Comparison of ENCODE assay signal across 9 mouse cellular contexts in the genomic region with DNA sequence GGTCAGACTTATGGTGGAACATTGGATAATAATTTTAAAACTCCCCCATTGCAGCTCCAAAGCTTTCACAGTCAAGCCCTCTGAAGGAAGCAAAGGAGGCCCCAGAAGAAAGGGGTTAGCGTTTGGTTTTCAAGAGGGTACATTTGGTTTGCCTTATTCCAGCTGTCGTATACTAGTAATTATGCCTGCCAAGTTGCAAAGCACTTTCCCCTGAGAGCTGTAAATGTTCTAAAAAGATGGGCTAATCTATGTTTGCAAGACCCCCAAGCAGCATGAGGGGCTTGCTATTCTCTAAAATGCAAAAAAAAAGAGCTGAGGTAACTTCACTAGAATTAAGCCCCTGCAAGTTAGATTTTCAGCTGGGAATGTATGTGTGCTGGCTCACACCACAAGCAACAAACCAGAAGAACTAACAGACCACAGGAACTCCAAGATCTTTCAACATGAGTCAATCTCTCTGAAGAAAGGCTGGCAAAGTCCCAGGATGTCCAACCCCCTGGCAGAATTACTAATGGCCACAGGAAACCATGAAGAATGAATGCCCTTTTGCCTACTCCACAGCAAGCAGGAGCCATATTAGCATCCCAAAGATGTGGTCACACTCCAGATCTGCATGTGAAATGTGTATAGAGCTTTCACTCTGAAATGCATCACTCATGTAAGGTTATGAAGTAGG.
A peak's percentile ranks its signal among the peaks of the same experiment; 100 is the strongest.
DNase-seq lines count a peak whose midpoint lies in the region; ATAC-seq and TF ChIP-seq lines count a peak whose summit lies in the region.
"Had no signal": no experiment of that assay in that cellular context is flagged by ENCODE, and none has a peak within 500 bp of the region (broad histone marks: within the 10 kb centered on the region; RNA-seq: fewer than 3 reads in every experiment).

No protein-coding gene starts in this region.

- no peak overlapping the region for H3K4me2 ChIP-seq in heart, embryonic 12.5 days
- no peak overlapping the region for H3K4me2 ChIP-seq in limb, embryonic 14.5 days (replicated peaks; ENCODE audit: low read depth, low read length, severe bottlenecking)

- no peak for TF ChIP-seq POLR2A in limb, embryonic 14.5 days (IDR thresholded peaks at IDR 0.05; ENCODE audit: borderline replicate concordance, extremely low read depth, insufficient read depth, insufficient read length)

- no peak overlapping the region for H3K27ac ChIP-seq in heart, embryonic 12.5 days (ENCODE audit: poor library complexity, severe bottlenecking)
- H3K27ac ChIP-seq in brown adipose tissue, adult 24 weeks (replicated peaks; ENCODE audit: low read depth, low read length), result peak overlapping the region; percentile 52
- H3K27ac ChIP-seq in limb, embryonic 14.5 days (replicated peaks; ENCODE audit: low read depth, low read length), result no peak overlapping the region

- H3K9me3 ChIP-seq in heart, embryonic 12.5 days (replicated peaks), result no peaks in the 10 kb centered on the region; the same call in 1 of the 2 replicates
- no peaks in the 10 kb centered on the region for H3K9me3 ChIP-seq in limb, embryonic 14.5 days (ENCODE audit: control insufficient read depth, low read length)

- peaks cover 7% of the 10 kb centered on the region; the same call in 1 of the 2 replicates for H3K36me3 ChIP-seq in heart, embryonic 12.5 days
- no peaks in the 10 kb centered on the region for H3K36me3 ChIP-seq in limb, embryonic 14.5 days (ENCODE audit: control insufficient read depth, insufficient read depth, low read length)

- peak; percentile 34 to 40 for DNase-seq in heart, adult 9 months (ENCODE audit: low spot score in 2 of 2)
- DNase-seq in 416B (ENCODE audit: low read depth), result peak; percentile 87
- peak; percentile 45 for DNase-seq in limb, embryonic 14.5 days (ENCODE audit: low spot score)
- no peak for DNase-seq in thymus, postnatal 0 days (ENCODE audit: low spot score)
- no peak for DNase-seq in testis, postnatal 10 days (ENCODE audit: low spot score)
- no peak for DNase-seq in urinary bladder, postnatal 4 days (ENCODE audit: low spot score in 2 of 2)

- peaks cover 9% of the 10 kb centered on the region for H3K4me1 ChIP-seq in heart, embryonic 12.5 days (replicated peaks)
- H3K4me1 ChIP-seq in brown adipose tissue, adult 24 weeks (ENCODE audit: control insufficient read depth, insufficient read depth, insufficient read length, low read length), result peaks cover 3% of the 10 kb centered on the region; the same call in 1 of the 2 replicates
- peaks cover 3% of the 10 kb centered on the region; the same call in 1 of the 2 replicates for H3K4me1 ChIP-seq in limb, embryonic 14.5 days (ENCODE audit: control insufficient read depth, insufficient read depth, low read length)

- H3K4me3 ChIP-seq in heart, embryonic 12.5 days, result no peak overlapping the region
- 0 out of 2 replicates have a peak overlapping the region, but pooled peaks have one; percentile 7 for H3K4me3 ChIP-seq in brown adipose tissue, adult 24 weeks (ENCODE audit: insufficient read depth, low read depth, low read length)
- no peak overlapping the region for H3K4me3 ChIP-seq in limb, embryonic 14.5 days (replicated peaks; ENCODE audit: low read length)
- H3K4me3 ChIP-seq: erythroblast, embryonic 14.5 days had no signal

- 71% methylated on average over 2 of the region's 2 CpGs for WGBS in heart, embryonic 12.5 days
- 12% methylated on average over 2 of the region's 2 CpGs for WGBS in limb, embryonic 14.5 days

- no peaks in the 10 kb centered on the region for H3K27me3 ChIP-seq in heart, embryonic 12.5 days (replicated peaks)
- no peaks in the 10 kb centered on the region for H3K27me3 ChIP-seq in limb, embryonic 14.5 days (ENCODE audit: control insufficient read depth, insufficient read depth, low read length)

- ATAC-seq in heart, embryonic 12.5 days (ENCODE audit: insufficient number of reproducible peaks, low FRiP score), result no peak
- ATAC-seq in limb, embryonic 14.5 days (ENCODE audit: low FRiP score, low read depth), result peak; percentile 53; the same call in 1 of the 2 replicates

- H3K9ac ChIP-seq in heart, embryonic 12.5 days, result no peak overlapping the region
- no peak overlapping the region for H3K9ac ChIP-seq in limb, embryonic 14.5 days (ENCODE audit: low read depth, low read length, severe bottlenecking)

Comparison
In these comparisons a context has a peak if more than half of its experiments do, and no peak if none do; other contexts are left out.
1. DNase-seq: peak in heart, adult 9 months (2 of 2), 416B (single experiment) and limb, embryonic 14.5 days (single experiment); none in thymus, postnatal 0 days (single experiment), testis, postnatal 10 days (single experiment) and urinary bladder, postnatal 4 days (0 of 2).